Mouse (Mus musculus) forebrain, embryonic 11.5 days (tissue): ENCODE measurements around the gene Gm47996. TPM values are rescaled to one million over a fixed set of nuclear protein-coding genes. Genes with fewer than 3 reads are reported as not detected.
"Not testable (repeated sequence)": the region's sequence is repeated elsewhere in the genome, so short reads cannot be mapped to it uniquely, and the experiment has no call there.

Experiments used
- ATAC-seq: fragments of 200-750 bp; cut with Nextera tagmentation; replicated peaks from 2 replicates; pipeline ENCODE4 v1.8.0; 2017; ENCODE audit warnings: moderate TSS enrichment; ENCODE audit not compliant: low FRiP score
- DNase-seq: peaks from one replicate; pipeline ENCODE4 v3.0.0-alpha.2; 2017; ENCODE audit warnings: low spot score
- H3K27ac ChIP-seq: fragments of 300-500 bp; sonication (generic); 2 replicates; pipeline ENCODE4 v1.5.1; 2014; ENCODE audit warnings: low read depth, low read length
- H3K27me3 ChIP-seq: fragments of 300-500 bp; sonication (generic); 2 replicates; pipeline ENCODE4 v1.6.1; 2014; ENCODE audit warnings: mild to moderate bottlenecking, low read length, mixed read lengths; ENCODE audit not compliant: control insufficient read depth, insufficient read depth
- H3K36me3 ChIP-seq: fragments of 300-500 bp; sonication (generic); 2 replicates; pipeline ENCODE4 v1.6.1; 2014; ENCODE audit warnings: mild to moderate bottlenecking, low read length, moderate library complexity, mixed read lengths; ENCODE audit not compliant: control insufficient read depth, insufficient read depth
- H3K4me1 ChIP-seq: fragments of 300-500 bp; sonication (generic); replicated peaks from 2 replicates; pipeline ENCODE4 v1.6.1; 2014; ENCODE audit warnings: low read length, mixed read lengths; ENCODE audit not compliant: control insufficient read depth, insufficient read depth
- H3K4me2 ChIP-seq: fragments of 300-500 bp; sonication (generic); 2 replicates; pipeline ENCODE4 v1.6.1; 2014; ENCODE audit warnings: low read depth, mild to moderate bottlenecking, low read length, moderate library complexity, mixed read lengths; ENCODE audit not compliant: severe bottlenecking
- H3K4me3 ChIP-seq: fragments of 300-500 bp; sonication (generic); 2 replicates; pipeline ENCODE4 v1.5.1; 2014; ENCODE audit warnings: low read depth, low read length
- H3K9ac ChIP-seq: fragments of 300-500 bp; sonication (generic); 2 replicates; pipeline ENCODE4 v1.6.1; 2014; ENCODE audit warnings: low read length
- H3K9me3 ChIP-seq: fragments of 300-500 bp; sonication (generic); 2 replicates; pipeline ENCODE4 v1.6.1; 2016; ENCODE audit warnings: low read length, mixed read lengths; ENCODE audit not compliant: control insufficient read depth
- WGBS: fragments of 180-500 bp; shearing (Covaris S2); extraction: QIAGEN DNeasy Blood & Tissue Kit; methylation state at CpG from one replicate; pipeline ENCODE4 v1.1.7; 2014; 5-methylcytosine and 5-hydroxymethylcytosine counted together
- polyA plus RNA-seq: library from polyadenylated mRNA; unstranded; fragments of >200 nt; fragmentation: Nextera tagmentation; extraction: Ambion mirVana; gene quantifications from 2 replicates; pipeline ENCODE4 v1.2.1, GENCODE M21; 2014

Gene Gm47996
- polyA plus RNA-seq, 1 experiment from 2014 or later = not detected

DNA sequence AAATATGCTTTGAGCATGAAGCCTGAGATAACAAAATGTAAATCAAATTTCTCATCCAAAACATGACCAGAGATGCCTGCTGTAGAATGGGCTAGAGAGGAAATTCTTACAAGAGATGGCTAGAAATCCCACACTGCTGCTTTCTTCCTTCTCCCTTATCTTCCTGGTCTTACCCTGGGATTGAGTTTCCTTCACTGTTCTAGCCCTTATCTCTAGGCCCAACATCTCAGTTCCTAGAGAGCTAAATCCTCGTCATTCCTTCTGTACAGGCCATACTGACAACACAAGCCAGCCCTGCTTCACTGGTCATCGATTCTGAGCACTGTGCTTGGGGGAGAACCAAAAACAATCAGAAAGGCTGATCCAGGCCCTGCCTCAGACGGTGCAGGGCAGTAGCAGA is 13.2 kb upstream of the Gm47996 start:
- not testable (repeated sequence) for H3K36me3 ChIP-seq, H3K4me1 ChIP-seq, ATAC-seq, DNase-seq, H3K9ac ChIP-seq, H3K27me3 ChIP-seq, H3K4me2 ChIP-seq, H3K4me3 ChIP-seq, H3K9me3 ChIP-seq, H3K27ac ChIP-seq
- WGBS = 83% methylated on average over 3 of the region's 3 CpGs

DNA sequence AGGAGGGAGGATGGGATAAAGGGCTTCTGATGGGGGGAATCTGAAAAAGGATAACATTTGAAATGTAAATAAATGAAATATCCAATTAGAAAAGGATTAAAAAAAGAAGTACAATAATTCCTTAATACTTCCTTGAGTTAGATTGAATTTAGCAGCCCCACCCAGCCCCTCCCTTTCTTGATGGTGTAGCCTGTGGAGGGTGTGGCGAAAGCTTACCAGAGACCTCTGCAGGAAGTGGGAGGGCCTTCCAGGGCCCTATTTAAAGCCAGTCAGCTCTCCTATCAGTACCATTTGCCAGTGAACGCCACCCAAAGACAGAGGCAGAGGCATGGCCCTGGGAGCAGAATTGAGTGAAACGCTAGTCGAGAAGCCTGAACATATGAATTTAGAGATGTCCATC is 11.8 kb upstream of the Gm47996 start, which contains the start of gene Gm47995:
Gene Gm47995 (plus strand): TSS at position 329 of the 400 bp plus-strand sequence.
- not testable (repeated sequence) for DNase-seq, H3K4me2 ChIP-seq, H3K9ac ChIP-seq, H3K36me3 ChIP-seq, H3K9me3 ChIP-seq, H3K4me1 ChIP-seq, H3K4me3 ChIP-seq, H3K27ac ChIP-seq, H3K27me3 ChIP-seq, ATAC-seq
- WGBS = 90% methylated on average over 2 of the region's 4 CpGs

DNA sequence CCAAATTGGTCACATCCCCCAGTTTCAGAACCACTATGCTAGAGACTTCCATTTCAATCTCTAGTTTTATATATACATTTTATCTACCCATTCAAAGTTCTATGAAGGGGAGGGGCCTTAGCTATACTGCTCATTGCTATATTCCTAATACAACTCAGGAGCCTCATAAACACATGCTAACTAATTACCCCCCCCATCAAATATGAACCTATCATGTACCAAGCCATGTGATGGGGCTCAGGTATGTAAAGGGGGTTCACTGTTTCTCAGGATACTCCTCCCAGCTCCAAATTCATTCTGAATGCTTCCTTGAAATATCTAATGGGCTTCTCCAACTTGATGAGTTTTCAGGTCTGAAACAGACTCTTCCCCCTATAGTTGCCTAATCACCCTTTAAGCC is 9.3 kb upstream of the Gm47996 start:
- not testable (repeated sequence) for H3K4me1 ChIP-seq, DNase-seq, H3K9ac ChIP-seq, H3K27ac ChIP-seq, H3K4me3 ChIP-seq, H3K36me3 ChIP-seq, H3K27me3 ChIP-seq, H3K9me3 ChIP-seq, H3K4me2 ChIP-seq
- ATAC-seq = 0 out of 2 replicates have a peak, but pooled peaks have one; percentile 46

DNA sequence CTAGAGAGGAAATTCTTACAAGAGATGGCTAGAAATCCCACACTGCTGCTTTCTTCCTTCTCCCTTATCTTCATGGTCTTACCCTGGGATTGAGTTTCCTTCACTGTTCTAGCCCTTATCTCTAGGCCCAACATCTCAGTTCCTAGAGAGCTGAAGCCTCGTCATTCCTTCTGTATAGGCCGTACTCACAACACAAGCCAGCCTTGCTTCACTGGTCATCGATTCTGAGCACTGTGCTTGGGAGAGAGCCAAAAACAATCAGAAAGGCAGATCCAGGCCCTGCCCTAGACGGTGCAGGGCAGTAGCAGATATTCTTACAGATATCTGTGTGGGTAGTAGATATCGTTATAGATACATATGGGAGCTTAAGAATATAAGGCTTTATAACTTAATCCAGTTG is 7.2 kb upstream of the Gm47996 start:
- H3K9me3 ChIP-seq, H3K4me1 ChIP-seq, H3K36me3 ChIP-seq, H3K4me2 ChIP-seq, H3K4me3 ChIP-seq, H3K27ac ChIP-seq, ATAC-seq, H3K9ac ChIP-seq, DNase-seq, H3K27me3 ChIP-seq: not testable (repeated sequence)
- WGBS = 89% methylated on average over 3 of the region's 5 CpGs

DNA sequence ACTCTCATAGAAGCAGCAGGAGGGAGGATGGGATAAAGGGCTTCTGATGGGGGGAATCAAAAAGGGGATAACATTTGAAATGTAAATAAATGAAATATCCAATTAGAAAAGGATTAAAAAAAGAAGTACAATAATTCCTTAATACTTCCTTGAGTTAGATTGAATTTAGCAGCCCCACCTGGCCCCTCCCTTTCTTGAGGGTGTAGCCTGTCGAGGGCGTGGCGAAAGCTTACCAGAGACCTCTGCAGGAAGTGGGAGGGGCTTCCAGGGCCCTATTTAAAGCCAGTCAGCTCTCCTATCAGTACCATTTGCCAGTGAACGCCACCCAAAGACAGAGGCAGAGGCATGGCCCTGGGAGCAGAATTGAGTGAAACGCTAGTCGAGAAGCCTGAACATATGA is 6.1 kb upstream of the Gm47996 start, which contains the start of gene 3110040M04Rik:
Gene 3110040M04Rik (plus strand): TSS at position 304 of the 400 bp plus-strand sequence.
- not testable (repeated sequence) for H3K27me3 ChIP-seq, H3K9ac ChIP-seq, H3K9me3 ChIP-seq, ATAC-seq, H3K4me3 ChIP-seq, H3K27ac ChIP-seq, H3K4me2 ChIP-seq, H3K36me3 ChIP-seq, H3K4me1 ChIP-seq, DNase-seq
- WGBS = no CpG with 5 or more reads among the region's 6 CpGs

DNA sequence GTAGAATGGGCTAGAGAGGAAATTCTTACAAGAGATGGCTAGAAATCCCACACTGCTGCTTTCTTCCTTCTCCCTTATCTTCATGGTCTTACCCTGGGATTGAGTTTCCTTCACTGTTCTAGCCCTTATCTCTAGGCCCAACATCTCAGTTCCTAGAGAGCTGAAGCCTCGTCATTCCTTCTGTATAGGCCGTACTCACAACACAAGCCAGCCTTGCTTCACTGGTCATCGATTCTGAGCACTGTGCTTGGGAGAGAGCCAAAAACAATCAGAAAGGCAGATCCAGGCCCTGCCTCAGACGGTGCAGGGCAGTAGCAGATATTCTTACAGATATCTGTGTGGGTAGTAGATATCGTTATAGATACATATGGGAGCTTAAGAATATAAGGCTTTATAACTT is 1.4 kb upstream of the Gm47996 start:
- H3K36me3 ChIP-seq, H3K27ac ChIP-seq, H3K9ac ChIP-seq, DNase-seq, H3K9me3 ChIP-seq, H3K4me1 ChIP-seq, H3K4me3 ChIP-seq, H3K4me2 ChIP-seq, H3K27me3 ChIP-seq: not testable (repeated sequence)
- WGBS = 82% methylated on average over 3 of the region's 5 CpGs
- ATAC-seq = 0 out of 2 replicates have a peak, but pooled peaks have one; percentile 51

DNA sequence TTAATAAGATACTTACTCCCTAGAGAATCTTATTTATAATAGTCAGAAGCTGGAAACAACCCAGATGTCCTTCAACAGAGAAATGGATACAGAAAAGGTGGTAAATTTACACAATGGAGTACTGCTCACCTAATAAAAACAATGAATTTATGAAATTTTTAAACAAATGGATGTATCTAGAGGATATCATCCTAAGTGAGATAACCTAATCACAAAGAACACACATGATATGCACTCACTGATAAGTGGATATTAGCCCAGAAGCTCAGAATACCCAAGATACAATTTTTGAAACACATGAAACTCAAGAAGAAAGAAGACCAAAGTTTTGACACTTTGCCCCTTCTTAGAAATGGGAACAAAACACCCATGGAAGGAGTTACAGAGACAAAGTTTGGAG is 987 bp upstream of the Gm47996 start:
- H3K4me2 ChIP-seq, ATAC-seq, H3K36me3 ChIP-seq, H3K27ac ChIP-seq, DNase-seq, H3K4me3 ChIP-seq, H3K27me3 ChIP-seq, H3K9me3 ChIP-seq, H3K9ac ChIP-seq, H3K4me1 ChIP-seq: not testable (repeated sequence)

DNA sequence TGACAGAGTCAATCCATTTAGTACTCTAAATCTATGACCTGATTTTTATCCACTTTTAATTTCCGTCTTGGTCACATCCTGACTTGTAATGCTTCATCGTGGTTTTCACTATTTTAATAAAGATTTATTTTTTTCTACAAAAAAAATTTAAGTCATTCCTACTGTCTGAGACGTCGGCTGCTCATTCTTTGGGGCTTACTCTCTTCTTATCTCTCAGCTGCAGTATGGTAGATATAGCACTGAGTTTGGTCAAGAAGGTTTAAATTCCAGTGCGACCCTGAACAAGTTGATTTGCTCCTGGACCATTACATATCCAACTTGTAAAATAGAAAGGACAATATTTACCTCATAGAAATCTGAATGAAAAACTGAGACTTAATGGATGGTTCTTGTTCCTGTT is 1.7 kb downstream of the Gm47996 start:
- WGBS = 92% methylated on average over 5 of the region's 5 CpGs
- H3K4me1 ChIP-seq, H3K9ac ChIP-seq, H3K4me3 ChIP-seq, H3K27ac ChIP-seq, H3K4me2 ChIP-seq, H3K27me3 ChIP-seq, H3K36me3 ChIP-seq, ATAC-seq, DNase-seq, H3K9me3 ChIP-seq: not testable (repeated sequence)

DNA sequence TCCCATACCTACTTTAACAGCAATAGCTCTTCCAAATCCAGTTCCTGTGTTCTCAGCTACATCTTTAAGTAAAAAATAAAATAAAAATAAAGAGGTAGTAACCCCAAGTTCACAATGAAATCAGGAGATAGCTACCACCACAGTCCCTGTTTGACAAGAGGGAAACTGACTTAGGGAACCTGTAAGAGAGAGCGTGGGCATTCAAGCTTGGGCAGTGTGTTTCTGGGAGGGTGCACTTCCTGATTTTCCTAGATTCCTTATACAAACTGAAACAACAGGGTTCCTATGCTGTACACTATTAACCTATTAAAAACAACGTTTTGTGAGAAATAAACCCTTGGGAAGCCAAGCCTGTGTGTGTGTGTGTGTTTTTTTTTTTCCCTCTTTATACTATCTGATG is 4.9 kb downstream of the Gm47996 start:
- Histone ChIP-seq H3K9ac (no peak overlapping the region), H3K4me2 (no peak overlapping the region), H3K4me1 (no peaks in the 10 kb centered on the region), H3K27ac (no peak overlapping the region), H3K27me3 (no peaks in the 10 kb centered on the region), H3K4me3 (no peak overlapping the region), H3K9me3 (no peaks in the 10 kb centered on the region), H3K36me3 (no peaks in the 10 kb centered on the region)
- DNase-seq (no peak), ATAC-seq (no peak)
- 79% methylated on average over 2 of the region's 2 CpGs for WGBS
